Mouse (Mus musculus): ENCODE data around the gene Gins2. TPM values are rescaled to one million over a fixed set of nuclear protein-coding genes. Genes with fewer than 3 reads are reported as not detected.
A peak's percentile ranks its signal among the peaks of the same experiment; 100 is the strongest.

Gene Gins2
- total and polyA plus RNA-seq, 3 experiments: 50.0 to 129 (median 61.2) TPM

- no peak for TF ChIP-seq GABPA (IDR thresholded peaks at IDR 0.05; ENCODE audit: insufficient replicate concordance, low read depth, low read length)
- TF ChIP-seq SIN3A (IDR thresholded peaks at IDR 0.05; ENCODE audit: low read length): 0 out of 2 replicates have a peak, but pooled peaks have one; percentile 49
- peak; percentile 60 for TF ChIP-seq RAD21 (IDR thresholded peaks at IDR 0.05; ENCODE audit: low read depth, low read length)
- 0 out of 2 replicates have a peak, but pooled peaks have one; percentile 38 for TF ChIP-seq MYC (IDR thresholded peaks at IDR 0.05; ENCODE audit: low read depth, low read length)
- no peak for TF ChIP-seq UBTF (IDR thresholded peaks at IDR 0.05; ENCODE audit: low read depth, low read length)
- no peak for TF ChIP-seq CHD1 (IDR thresholded peaks at IDR 0.05; ENCODE audit: low read depth, low read length)
- TF ChIP-seq POLR2A (IDR thresholded peaks at IDR 0.05; ENCODE audit: low read depth, low read length): no peak
- no peak for TF ChIP-seq USF2 (conservative IDR thresholded peaks at IDR 0.05; ENCODE audit: low read depth, low read length)
- TF ChIP-seq E2F4 (IDR thresholded peaks at IDR 0.05; ENCODE audit: insufficient replicate concordance, low read depth, low read length): no peak
- TF ChIP-seq ZKSCAN1 (IDR thresholded peaks at IDR 0.05; ENCODE audit: borderline replicate concordance, low read depth, low read length): no peak
- TF ChIP-seq USF1 (IDR thresholded peaks at IDR 0.05; ENCODE audit: low read depth, low read length): no peak
- TF ChIP-seq JUND (conservative IDR thresholded peaks at IDR 0.05; ENCODE audit: low read depth, low read length): no peak
- no peak for TF ChIP-seq POLR2AphosphoS2 (IDR thresholded peaks at IDR 0.05; ENCODE audit: low read depth, low read length)
- no peak for TF ChIP-seq NELFE (IDR thresholded peaks at IDR 0.05; ENCODE audit: low read depth, low read length)
- TF ChIP-seq ZC3H11A (IDR thresholded peaks at IDR 0.05; ENCODE audit: low read depth, low read length): no peak
- no peak for TF ChIP-seq NRF1 (IDR thresholded peaks at IDR 0.05; ENCODE audit: low read depth, low read length)
- TF ChIP-seq KAT2A (IDR thresholded peaks at IDR 0.05; ENCODE audit: insufficient replicate concordance, low read length): no peak
- TF ChIP-seq MAZ (IDR thresholded peaks at IDR 0.05; ENCODE audit: low read depth, low read length): no peak
- no peak for TF ChIP-seq MEF2A (IDR thresholded peaks at IDR 0.05; ENCODE audit: borderline replicate concordance, low read depth, low read length)
- TF ChIP-seq ELF1 (IDR thresholded peaks at IDR 0.05; ENCODE audit: low read depth, low read length): no peak
Measured at GRCm38 (mm10) chr8:120607885-120608284, 18.8 kb upstream of the Gins2 start (continued).

DNA sequence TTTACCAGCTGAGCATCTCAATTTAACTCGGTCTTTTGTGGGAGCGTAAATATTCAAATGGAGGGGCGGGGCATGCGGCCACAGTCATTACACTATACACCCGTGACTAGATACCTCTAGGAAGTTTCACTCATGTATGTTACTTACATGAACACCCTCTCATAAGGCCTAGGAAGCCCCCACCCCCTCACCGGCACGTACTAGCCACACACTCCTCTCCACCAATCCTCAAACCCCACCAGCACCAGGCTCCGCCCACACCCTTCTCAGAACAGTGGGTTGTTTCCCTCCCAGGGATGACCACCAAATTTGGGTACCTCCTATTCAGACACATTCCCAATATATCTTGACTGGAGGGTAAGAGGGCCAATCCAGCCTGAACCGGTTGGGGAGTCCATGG lies 18.4 kb upstream of the Gins2 start:
- in situ Hi-C loops (cut with MboI; ENCODE audit: low pct_ligation_motif_present, low pct_unique_long_range_greater_than_20kb, low sequenced_read_pairs): no loop called here
- dilution Hi-C loops (cut with MboI; ENCODE audit: extremely low pct_ligation_motif_present, extremely low pct_unique_long_range_greater_than_20kb, low sequenced_read_pairs): no loop called here

More for the DNA sequence above, 18.4 kb upstream of the Gins2 start:
- Histone ChIP-seq H3K27ac (ENCODE audit: insufficient read depth, low read depth) (no peak overlapping the region), H3K4me3 (replicated peaks in 1 of 3; ENCODE audit: low read depth in 2 of 3, low read length in 2 of 3, poor library complexity in 1 of 3) (peak overlapping the region; percentile 7 to 34 (median 29)), H3K9ac (ENCODE audit: insufficient read depth, low read depth) (no peak overlapping the region), H3K4me2 (ENCODE audit: insufficient read depth, low read depth, poor library complexity, severe bottlenecking) (peak overlapping the region; percentile 86), H3K9me3 (replicated peaks; ENCODE audit: low read length) (peaks cover 8% of the 10 kb centered on the region), H3K36me3 (replicated peaks in 1 of 2; ENCODE audit: control insufficient read depth in 1 of 2, insufficient read depth in 1 of 2, low read length in 1 of 2) (no peaks in the 10 kb centered on the region), H3K4me1 (ENCODE audit: control insufficient read depth in 1 of 2, insufficient read depth in 2 of 2) (peaks cover 7 to 14% of the 10 kb centered on the region in 2 experiments), H3K79me2 (replicated peaks; ENCODE audit: control insufficient read depth, extremely low read depth, insufficient read depth, poor library complexity, severe bottlenecking) (no peaks in the 10 kb centered on the region), H3K27me3 (replicated peaks) (peaks cover 37% of the 10 kb centered on the region)
- DNase-seq (ENCODE audit: extremely low read depth): peak; percentile 34
- TF ChIP-seq MEF2A (IDR thresholded peaks at IDR 0.05; ENCODE audit: borderline replicate concordance, low read depth, low read length) (no peak), BHLHE40 (IDR thresholded peaks at IDR 0.05; ENCODE audit: low read depth, low read length) (0 out of 2 replicates have a peak, but pooled peaks have one; percentile 12)

All from CH12.LX (cell line).